Mouse (Mus musculus) gastrocnemius, postnatal 10 days (tissue): Measurements from ENCODE around the gene Nrip3. TPM values are rescaled to one million over a fixed set of nuclear protein-coding genes. Genes with fewer than 3 reads are reported as not detected.

Source experiments
- DNase-seq: peaks from one replicate; pipeline ENCODE4 v3.0.0; 2021; ENCODE audit warnings: mixed read lengths
- long read RNA-seq, 2 experiments: library from polyadenylated mRNA; stranded (forward); transcript quantifications; one replicate each; pipeline ENCODE4 v2.0.0; 2021
- total RNA-seq, 2 experiments: library from RNA; stranded (reverse); gene quantifications; 2 replicates each; pipeline ENCODE4 v1.2.3; 2021

Nrip3 gene
- total RNA-seq, result under 1 TPM; 0.14 to 0.43 TPM
- long read RNA-seq, experiment 1, result 0 reads
- long read RNA-seq, experiment 2, result 0 reads

DNA sequence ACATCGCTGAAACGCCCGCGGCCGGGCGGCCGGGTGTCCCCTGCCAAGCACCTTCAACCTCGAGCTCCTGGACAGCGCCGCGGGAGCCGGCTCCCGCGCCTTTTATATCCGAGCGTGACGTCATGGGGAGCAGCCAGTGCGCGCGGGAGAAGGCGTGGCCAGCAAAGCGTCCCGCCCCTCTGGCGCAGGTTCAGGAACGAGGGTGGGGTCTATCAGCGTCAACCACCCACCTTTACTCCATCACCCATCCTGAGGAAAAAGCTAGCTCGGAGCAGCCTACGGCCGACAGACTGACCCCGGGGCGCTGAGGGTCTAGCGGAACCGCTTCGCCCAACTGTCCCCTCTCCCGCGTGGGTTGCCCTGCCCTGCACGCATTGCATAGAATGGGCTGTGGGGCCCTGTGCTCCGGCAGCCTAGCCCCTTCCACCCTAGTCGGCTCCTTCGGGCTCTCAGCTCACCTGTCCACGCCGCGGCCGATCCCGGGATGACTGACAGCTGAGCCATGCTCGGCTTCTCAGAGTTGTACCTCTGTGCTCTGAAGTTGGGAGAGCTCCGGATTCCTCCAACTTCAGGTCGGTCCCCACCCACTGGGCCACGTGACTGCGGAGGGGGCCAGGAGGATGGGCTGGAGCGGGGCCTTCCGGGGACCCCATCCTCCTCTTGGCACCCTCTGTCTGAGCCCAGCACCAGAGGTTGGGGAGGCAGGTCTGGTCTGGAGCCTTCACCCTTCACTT lies at the start of gene Nrip3:
Nrip3 (minus strand) TSS at position 556 of the 734 bp plus-strand sequence.
- peak; percentile 64 for DNase-seq

- no peak for DNase-seq
Measured at GRCm38 (mm10) chr7:109831376-109831775, 49.6 kb upstream of the Nrip3 start.

DNA sequence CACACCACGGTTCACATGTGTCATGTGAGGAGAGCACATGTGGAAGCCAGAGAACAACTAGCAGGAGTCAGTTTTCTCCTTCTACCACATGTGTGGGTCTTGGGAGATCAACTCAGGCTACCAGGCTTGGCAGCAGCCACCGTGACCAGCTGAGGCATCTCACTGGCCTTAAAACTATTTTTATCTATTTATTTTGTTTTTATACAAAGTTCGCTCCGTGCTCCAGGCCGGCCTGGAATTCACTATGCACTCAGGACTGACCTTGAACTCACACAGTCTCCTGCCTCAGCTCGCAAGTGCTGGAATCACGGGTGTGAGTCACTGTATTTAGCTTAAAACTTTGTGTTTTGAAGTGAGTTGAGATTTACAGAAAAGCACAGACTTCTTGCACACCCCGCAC lies 45.1 kb upstream of the Nrip3 start:
- no peak for DNase-seq

GRCm38 (mm10) chr7:109825293-109825692 lies 43.5 kb upstream of the Nrip3 start:
- no peak for DNase-seq

GRCm38 (mm10) chr7:109818600-109818999 lies 36.8 kb upstream of the Nrip3 start:
- no peak for DNase-seq

- DNase-seq, result no peak
Measured at GRCm38 (mm10) chr7:109817954-109818353, 36.1 kb upstream of the Nrip3 start.

- DNase-seq, result no peak
Measured at GRCm38 (mm10) chr7:109813330-109814140, 31.7 kb upstream of the Nrip3 start.

GRCm38 (mm10) chr7:109807616-109808485 lies 26.0 kb upstream of the Nrip3 start:
- no peak for DNase-seq

- DNase-seq, result peak; percentile 26
Measured at GRCm38 (mm10) chr7:109804843-109805242, 23.0 kb upstream of the Nrip3 start.

GRCm38 (mm10) chr7:109804355-109804754 lies 22.5 kb upstream of the Nrip3 start:
- no peak for DNase-seq

- DNase-seq, result no peak
Measured at GRCm38 (mm10) chr7:109803516-109803915, 21.7 kb upstream of the Nrip3 start.

- DNase-seq, result no peak
Measured at GRCm38 (mm10) chr7:109800626-109801025, 18.8 kb upstream of the Nrip3 start.

- no peak for DNase-seq
Measured at GRCm38 (mm10) chr7:109799168-109799567, 17.3 kb upstream of the Nrip3 start.

- no peak for DNase-seq
Measured at GRCm38 (mm10) chr7:109795564-109795963, 13.7 kb upstream of the Nrip3 start.

DNA sequence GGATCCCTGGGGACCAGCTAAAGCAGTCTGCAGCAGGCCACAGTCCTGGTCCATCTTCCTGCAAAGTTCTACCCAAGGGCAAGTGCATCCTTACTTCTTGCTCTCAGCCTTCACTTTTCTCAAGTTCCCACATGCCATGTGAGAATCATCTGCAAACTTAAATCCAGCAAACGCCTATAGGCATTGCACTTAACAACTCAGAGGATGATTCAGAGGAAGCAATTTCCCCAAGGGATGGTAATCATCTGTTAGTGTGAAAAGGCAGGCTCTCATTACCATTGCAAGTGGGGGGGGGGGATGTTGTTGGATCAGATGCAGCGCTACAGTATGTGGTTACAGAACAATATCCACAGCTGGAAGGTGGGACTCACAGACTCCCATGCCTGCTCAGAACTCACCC lies 12.7 kb upstream of the Nrip3 start:
- no peak for DNase-seq

GRCm38 (mm10) chr7:109792759-109793158 lies 10.9 kb upstream of the Nrip3 start:
- peak; percentile 51 for DNase-seq

GRCm38 (mm10) chr7:109790818-109791217 lies 9.0 kb upstream of the Nrip3 start:
- DNase-seq, result no peak

DNA sequence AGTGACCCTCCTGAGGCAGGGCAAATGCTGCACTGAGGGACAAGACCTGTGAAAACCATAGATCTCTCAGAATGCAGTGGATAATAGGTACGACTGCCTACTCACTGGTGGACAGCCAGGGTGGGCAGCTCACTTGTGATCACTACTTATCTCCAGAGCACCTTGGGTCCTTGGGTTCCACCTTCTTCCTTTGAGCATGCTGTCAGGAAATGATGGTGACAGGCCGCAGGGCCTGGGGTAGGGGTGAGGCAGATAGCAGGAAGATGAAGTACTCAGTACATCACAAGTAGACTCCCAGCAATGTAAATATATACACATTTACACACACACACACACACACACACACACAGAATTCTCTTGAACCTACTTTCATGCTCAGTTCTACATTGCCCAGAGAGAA lies 6.0 kb upstream of the Nrip3 start:
- no peak for DNase-seq

- DNase-seq, result no peak
Measured at GRCm38 (mm10) chr7:109783281-109783680, 1.5 kb upstream of the Nrip3 start.

GRCm38 (mm10) chr7:109781087-109781469 lies 747 bp downstream of the Nrip3 start:
- DNase-seq, result no peak

GRCm38 (mm10) chr7:109772251-109772650 lies 9.6 kb downstream of the Nrip3 start:
- DNase-seq, result no peak

DNA sequence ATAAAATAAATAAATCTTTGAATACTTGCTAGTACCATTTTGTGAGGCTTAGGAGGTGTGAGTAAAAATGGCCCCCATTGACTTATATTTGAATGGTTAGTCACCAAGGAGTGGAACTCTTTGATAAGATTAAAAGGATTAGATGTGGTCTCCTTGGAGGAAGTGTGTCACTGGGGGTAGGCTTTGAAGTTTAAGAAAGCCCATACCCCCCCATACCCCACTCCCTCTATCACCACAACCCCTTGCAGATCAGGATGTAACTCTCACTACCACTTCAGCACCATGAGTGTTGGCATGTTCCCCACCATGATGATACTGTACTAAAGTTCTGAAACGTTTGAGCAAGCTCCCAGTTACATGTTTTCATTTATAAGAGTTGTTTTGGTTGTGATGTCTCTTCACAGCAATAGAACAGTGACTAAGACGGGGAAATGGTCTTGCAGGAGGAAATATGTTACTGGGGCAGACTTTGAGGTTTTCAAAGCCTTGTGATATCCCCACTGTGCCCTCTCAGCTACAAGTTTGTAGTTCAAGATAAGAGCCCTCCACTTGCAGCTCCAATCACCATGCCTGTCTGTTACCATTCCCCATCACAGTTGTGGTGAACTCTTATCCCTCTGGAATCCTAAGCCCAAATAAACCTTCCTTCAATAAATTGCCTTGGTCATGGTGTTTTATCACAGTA lies 13.0 kb downstream of the Nrip3 start:
- no peak for DNase-seq
